Comparison of ENCODE assay signal across 28 mouse cellular contexts in genomic region chr15:60111046-60111445, GRCm38 (mm10).
DNase-seq lines count a peak whose midpoint lies in the region; ATAC-seq lines count a peak whose summit lies in the region.
"Had no signal": no experiment of that assay in that cellular context is flagged by ENCODE, and none has a peak within 500 bp of the region (broad histone marks: within the 10 kb centered on the region; RNA-seq: fewer than 3 reads in every experiment).

No protein-coding gene starts in this region.

- no peak overlapping the region for H3K4me3 ChIP-seq in lung, embryonic 16.5 days (ENCODE audit: low read length)
- H3K4me3 ChIP-seq in midbrain, embryonic 16.5 days (ENCODE audit: low read depth, low read length): no peak overlapping the region
- H3K4me3 ChIP-seq: embryonic facial prominence, embryonic 12.5 days; embryonic facial prominence, embryonic 15.5 days; forebrain, embryonic 15.5 days; heart, embryonic 12.5 days; heart, embryonic 15.5 days; hindbrain, embryonic 10.5 days; hindbrain, embryonic 13.5 days had no signal

- H3K27me3 ChIP-seq in lung, embryonic 16.5 days (ENCODE audit: control insufficient read depth, insufficient read depth, low read depth, low read length): no peaks in the 10 kb centered on the region
- no peaks in the 10 kb centered on the region for H3K27me3 ChIP-seq in midbrain, embryonic 16.5 days (ENCODE audit: control insufficient read depth, insufficient read depth, low read depth, low read length)
- H3K27me3 ChIP-seq: CH12.LX; embryonic facial prominence, embryonic 12.5 days; embryonic facial prominence, embryonic 15.5 days; forebrain, embryonic 15.5 days; heart, embryonic 12.5 days; heart, embryonic 15.5 days; hindbrain, embryonic 13.5 days had no signal

- no peak overlapping the region for H3K4me2 ChIP-seq in lung, embryonic 16.5 days (ENCODE audit: low read depth, low read length)
- no peak overlapping the region for H3K4me2 ChIP-seq in midbrain, embryonic 16.5 days (ENCODE audit: low read length)
- H3K4me2 ChIP-seq: embryonic facial prominence, embryonic 12.5 days; embryonic facial prominence, embryonic 15.5 days; forebrain, embryonic 15.5 days; heart, embryonic 12.5 days; heart, embryonic 15.5 days; hindbrain, embryonic 13.5 days had no signal

- no peaks in the 10 kb centered on the region for H3K36me3 ChIP-seq in lung, embryonic 16.5 days (ENCODE audit: control insufficient read depth, insufficient read depth, low read length)
- no peaks in the 10 kb centered on the region for H3K36me3 ChIP-seq in midbrain, embryonic 16.5 days (ENCODE audit: control insufficient read depth, insufficient read depth, low read length)
- H3K36me3 ChIP-seq: embryonic facial prominence, embryonic 12.5 days; embryonic facial prominence, embryonic 15.5 days; forebrain, embryonic 15.5 days; G1E; heart, embryonic 12.5 days; heart, embryonic 15.5 days; hindbrain, embryonic 10.5 days; hindbrain, embryonic 13.5 days had no signal

- 0 out of 2 replicates have a peak, but pooled peaks cover 4% of the 10 kb centered on the region for H3K4me1 ChIP-seq in lung, embryonic 16.5 days (replicated peaks; ENCODE audit: control insufficient read depth, insufficient read depth, low read length)
- no peaks in the 10 kb centered on the region for H3K4me1 ChIP-seq in midbrain, embryonic 16.5 days (ENCODE audit: control insufficient read depth, insufficient read depth, low read length)
- H3K4me1 ChIP-seq: embryonic facial prominence, embryonic 12.5 days; embryonic facial prominence, embryonic 15.5 days; forebrain, embryonic 15.5 days; heart, embryonic 12.5 days; heart, embryonic 15.5 days; hindbrain, embryonic 10.5 days; hindbrain, embryonic 13.5 days had no signal

- no peak overlapping the region for H3K9ac ChIP-seq in lung, embryonic 16.5 days (ENCODE audit: low read length)
- H3K9ac ChIP-seq in midbrain, embryonic 16.5 days (ENCODE audit: low read depth, low read length): no peak overlapping the region
- H3K9ac ChIP-seq: embryonic facial prominence, embryonic 12.5 days; embryonic facial prominence, embryonic 15.5 days; forebrain, embryonic 15.5 days; heart, embryonic 12.5 days; heart, embryonic 15.5 days; hindbrain, embryonic 13.5 days had no signal

- no peak for ATAC-seq in lung, embryonic 16.5 days (ENCODE audit: low read depth)
- ATAC-seq in CD4-positive, CD25-positive, alpha-beta regulatory T cell, adult 4 months: peak; percentile 25
- ATAC-seq in inflammation-experienced regulatory T-cells, adult 6 months: peak; percentile 43
- no peak for ATAC-seq in midbrain, embryonic 16.5 days
- ATAC-seq: forebrain, embryonic 15.5 days; hindbrain, embryonic 16.5 days had no signal

- WGBS in lung, embryonic 16.5 days: 80% methylated on average over 4 of the region's 4 CpGs
- WGBS in midbrain, embryonic 16.5 days: 80% methylated on average over 4 of the region's 4 CpGs

- no peaks in the 10 kb centered on the region for H3K9me3 ChIP-seq in lung, embryonic 16.5 days (ENCODE audit: control insufficient read depth, low read length)
- no peaks in the 10 kb centered on the region for H3K9me3 ChIP-seq in midbrain, embryonic 16.5 days (replicated peaks; ENCODE audit: control insufficient read depth, low read length, poor library complexity, severe bottlenecking)
- H3K9me3 ChIP-seq: embryonic facial prominence, embryonic 12.5 days; embryonic facial prominence, embryonic 15.5 days; forebrain, embryonic 15.5 days; G1E; heart, embryonic 12.5 days; heart, embryonic 15.5 days; hindbrain, embryonic 10.5 days; hindbrain, embryonic 13.5 days had no signal

- DNase-seq in lung, postnatal 36 days: no peak
- DNase-seq in 3T3-L1 (ENCODE audit: low read depth, low spot score): peak; percentile 10
- DNase-seq in left cerebral cortex, adult 8-10 months (ENCODE audit: low spot score in 2 of 2): no peak
- DNase-seq in kidney, adult 11 months: no peak
- DNase-seq: adrenal gland, postnatal 10 days; adrenal gland, postnatal 36 days; B cell, adult 2 months; cerebellum, adult 2 months; cerebellum, adult 9-11 months; cerebellum, postnatal 25 days; gastrocnemius, postnatal 25 days; heart, adult 18-20 months; heart, postnatal 10 days; heart, postnatal 36 days had no signal

- peak overlapping the region; percentile 17; the same call in 1 of the 2 replicates for H3K27ac ChIP-seq in lung, embryonic 16.5 days (ENCODE audit: low read length)
- H3K27ac ChIP-seq in midbrain, embryonic 16.5 days (ENCODE audit: low read length): no peak overlapping the region
- H3K27ac ChIP-seq: embryonic facial prominence, embryonic 12.5 days; embryonic facial prominence, embryonic 15.5 days; forebrain, embryonic 15.5 days; heart, embryonic 15.5 days; hindbrain, embryonic 10.5 days; hindbrain, embryonic 13.5 days had no signal

Comparison
In these comparisons a context has a peak if more than half of its experiments do, and no peak if none do; other contexts are left out.
1. ATAC-seq: peak in CD4-positive, CD25-positive, alpha-beta regulatory T cell, adult 4 months (single experiment) and inflammation-experienced regulatory T-cells, adult 6 months (single experiment); none in lung, embryonic 16.5 days (single experiment) and midbrain, embryonic 16.5 days (single experiment).